Mouse (Mus musculus): ENCODE results near the gene Phyhd1.
A peak's percentile ranks its signal among the peaks of the same experiment; 100 is the strongest.

Phyhd1 gene

DNA sequence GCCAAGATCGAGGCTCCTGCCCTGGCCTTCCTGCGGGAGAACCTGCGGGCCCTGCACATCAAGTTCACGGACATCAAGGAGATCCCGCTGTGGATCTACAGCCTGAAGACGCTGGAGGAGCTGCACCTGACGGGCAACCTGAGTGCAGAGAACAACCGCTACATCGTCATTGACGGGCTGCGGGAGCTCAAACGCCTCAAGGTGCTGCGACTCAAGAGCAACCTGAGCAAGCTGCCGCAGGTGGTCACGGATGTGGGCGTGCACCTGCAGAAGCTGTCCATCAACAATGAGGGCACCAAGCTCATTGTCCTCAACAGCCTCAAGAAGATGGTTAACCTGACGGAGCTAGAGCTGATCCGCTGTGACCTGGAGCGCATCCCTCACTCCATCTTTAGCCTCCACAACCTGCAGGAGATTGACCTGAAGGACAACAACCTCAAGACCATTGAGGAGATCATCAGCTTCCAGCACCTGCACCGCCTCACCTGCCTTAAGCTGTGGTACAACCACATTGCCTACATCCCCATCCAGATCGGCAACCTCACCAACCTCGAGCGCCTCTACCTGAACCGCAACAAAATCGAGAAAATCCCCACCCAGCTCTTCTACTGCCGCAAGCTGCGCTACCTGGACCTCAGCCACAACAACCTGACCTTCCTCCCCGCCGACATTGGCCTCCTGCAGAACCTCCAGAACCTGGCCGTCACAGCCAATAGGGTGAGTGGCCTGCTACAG is 9.2 kb upstream of the Phyhd1 start:
- DNase-seq (ENCODE audit: low spot score) = no peak

GRCm38 (mm10) chr2:30257699-30258460 is 8.1 kb upstream of the Phyhd1 start:
- no peak for DNase-seq (ENCODE audit: low spot score)

- no peak for DNase-seq (ENCODE audit: low spot score)
Measured at GRCm38 (mm10) chr2:30258600-30258999, 7.4 kb upstream of the Phyhd1 start.

- DNase-seq (ENCODE audit: low spot score) = no peak
Measured at GRCm38 (mm10) chr2:30259131-30260064, 6.6 kb upstream of the Phyhd1 start.

- no peak for DNase-seq (ENCODE audit: low spot score)
Measured at GRCm38 (mm10) chr2:30261064-30261736, 4.8 kb upstream of the Phyhd1 start.

DNA sequence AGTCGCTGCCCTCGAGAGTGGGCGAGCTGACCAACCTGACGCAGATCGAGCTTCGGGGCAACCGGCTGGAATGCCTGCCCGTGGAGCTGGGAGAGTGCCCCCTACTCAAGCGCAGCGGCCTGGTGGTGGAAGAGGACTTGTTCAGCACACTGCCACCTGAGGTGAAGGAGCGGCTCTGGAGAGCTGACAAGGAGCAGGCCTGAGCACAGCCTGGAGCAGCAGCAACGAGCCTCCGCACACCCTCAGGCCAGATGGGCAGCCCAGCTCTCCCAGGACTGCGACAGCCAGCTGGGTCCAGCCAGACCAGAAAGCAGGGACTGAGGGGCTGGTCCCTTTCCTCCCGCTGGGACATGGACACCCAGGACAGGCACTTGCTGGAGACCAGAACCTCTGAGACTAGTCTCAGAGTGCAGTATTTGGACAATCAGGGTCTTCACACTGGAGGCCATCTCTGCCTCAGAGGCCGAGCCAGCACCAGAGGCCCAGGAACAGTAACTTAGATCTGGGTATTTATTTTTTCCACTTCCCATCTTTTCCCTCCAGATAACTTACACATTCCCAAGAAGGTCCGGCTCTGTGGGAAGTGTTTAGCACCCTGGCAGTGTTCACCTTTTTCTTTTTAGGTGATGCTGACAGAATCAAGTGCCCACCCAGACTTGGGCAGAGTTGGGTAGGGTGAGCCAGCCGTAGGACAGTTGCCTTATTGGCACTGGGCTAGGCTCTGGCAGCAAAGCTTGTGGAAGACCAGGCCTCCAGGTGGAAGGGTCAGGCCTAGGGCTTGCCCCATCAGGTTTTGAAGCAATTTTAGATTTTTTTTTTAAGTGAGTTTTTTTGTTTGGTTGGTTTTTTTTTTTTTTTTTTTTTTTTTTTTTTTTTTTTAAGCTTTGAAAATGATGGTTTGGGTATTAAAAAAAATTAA is 3.8 kb upstream of the Phyhd1 start:
- no peak for DNase-seq (ENCODE audit: low spot score)

GRCm38 (mm10) chr2:30262840-30263441 is 3.1 kb upstream of the Phyhd1 start:
- DNase-seq (ENCODE audit: low spot score) = no peak

GRCm38 (mm10) chr2:30263811-30264210 is 2.2 kb upstream of the Phyhd1 start:
- DNase-seq (ENCODE audit: low spot score) = no peak

DNA sequence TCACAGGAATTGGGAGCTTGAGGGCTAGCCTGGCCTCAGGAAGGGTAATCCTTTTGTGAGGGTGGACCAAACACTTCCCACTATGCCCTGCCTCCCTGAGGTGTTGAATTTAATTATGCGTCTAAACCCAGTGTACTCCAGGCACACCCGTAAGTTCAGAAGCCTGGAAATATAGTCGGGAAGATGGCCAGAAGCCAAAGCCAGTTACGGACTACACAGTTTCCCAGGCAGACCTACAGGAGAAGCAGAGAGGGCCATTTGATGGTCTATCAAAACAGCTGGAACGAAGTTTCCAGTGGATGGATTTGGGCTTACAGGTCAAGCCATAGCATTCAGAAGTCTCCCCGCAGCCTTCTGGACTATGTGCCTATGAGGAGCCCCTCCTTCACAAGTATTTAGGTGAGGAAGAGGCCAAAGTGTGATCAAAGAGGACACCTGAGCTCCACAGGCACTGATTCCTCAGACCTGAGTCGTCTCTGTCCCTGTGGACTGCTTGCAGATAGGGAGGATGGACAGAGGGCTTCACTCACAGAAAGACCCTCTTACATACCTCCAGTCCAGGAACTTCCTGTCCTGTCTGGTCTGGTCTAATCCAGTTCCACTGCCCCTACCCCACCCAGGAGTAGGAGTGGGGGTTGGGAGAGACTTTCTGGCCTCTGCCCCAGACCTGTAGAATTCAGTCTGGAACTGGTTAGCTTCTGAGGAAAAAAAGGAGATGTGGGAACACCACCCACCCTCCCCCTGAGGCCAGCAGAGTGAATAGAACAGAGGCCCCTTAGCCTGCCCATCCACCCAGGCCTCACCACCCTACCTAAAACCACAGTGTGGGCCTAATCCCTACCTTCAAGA is 1.1 kb upstream of the Phyhd1 start:
- DNase-seq (ENCODE audit: low spot score) = peak; percentile 76

DNA sequence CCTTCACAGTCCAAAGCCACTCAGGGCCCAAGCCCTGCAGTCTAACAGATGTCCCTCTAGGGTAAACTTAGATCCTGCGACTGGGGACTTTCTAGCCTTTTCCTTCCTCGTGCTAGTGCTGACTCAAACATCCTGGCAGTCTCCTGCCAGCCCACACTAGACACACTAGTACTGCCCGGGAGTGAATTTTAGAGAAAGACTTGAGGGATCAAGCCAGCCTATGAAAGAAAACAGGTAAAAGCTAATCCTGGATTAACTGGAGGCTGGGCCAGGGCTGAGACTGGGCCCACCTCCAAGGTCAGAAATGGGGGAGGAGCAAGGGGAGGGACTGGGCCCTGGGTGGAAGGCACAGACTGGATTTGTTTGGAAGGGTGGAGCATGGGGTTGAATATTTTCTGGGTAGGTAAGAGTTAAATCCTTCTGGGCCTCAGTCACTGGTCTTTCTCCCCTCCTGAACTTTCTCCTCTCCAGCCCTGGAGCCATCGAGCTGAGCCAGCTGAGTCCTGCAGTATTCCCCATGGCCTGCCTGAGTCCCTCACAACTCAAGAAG is 464 bp downstream of the Phyhd1 start:
- DNase-seq (ENCODE audit: low spot score) = peak; percentile 92

DNA sequence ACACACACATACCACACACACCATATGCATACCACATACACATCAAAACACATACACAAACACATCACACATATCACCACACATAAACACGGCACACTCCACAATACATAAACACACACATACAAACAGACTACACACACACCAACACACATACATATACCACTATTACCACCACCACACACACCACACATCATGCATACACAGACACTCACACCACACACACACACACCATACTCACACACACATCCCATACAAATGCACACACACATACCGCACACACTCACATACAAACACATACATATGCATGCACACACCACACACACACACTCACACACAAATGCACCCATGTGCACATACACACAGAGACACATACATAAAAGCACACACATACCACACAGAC is 1.5 kb downstream of the Phyhd1 start:
- DNase-seq (ENCODE audit: low spot score) = no peak

DNA sequence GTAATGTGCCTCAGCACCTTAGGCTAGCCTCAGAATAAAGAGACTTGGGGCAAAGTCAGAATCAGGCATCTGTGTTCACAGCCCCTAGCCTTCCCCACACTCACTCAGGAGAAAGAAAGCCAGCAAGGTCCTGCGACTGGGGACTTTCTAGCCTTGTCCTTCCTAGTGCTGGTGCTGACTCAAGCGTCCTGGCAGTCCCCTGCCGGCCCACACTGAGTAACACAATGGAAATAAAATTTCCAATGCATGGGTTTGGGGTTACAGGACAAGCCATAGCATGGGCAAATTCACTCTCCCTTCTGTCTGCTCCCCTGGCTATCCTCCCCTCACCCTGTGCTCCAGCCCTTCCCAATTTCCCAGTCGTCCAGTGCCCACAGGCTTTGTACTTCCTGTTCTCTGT is 2.4 kb downstream of the Phyhd1 start:
- no peak for DNase-seq (ENCODE audit: low spot score)

DNA sequence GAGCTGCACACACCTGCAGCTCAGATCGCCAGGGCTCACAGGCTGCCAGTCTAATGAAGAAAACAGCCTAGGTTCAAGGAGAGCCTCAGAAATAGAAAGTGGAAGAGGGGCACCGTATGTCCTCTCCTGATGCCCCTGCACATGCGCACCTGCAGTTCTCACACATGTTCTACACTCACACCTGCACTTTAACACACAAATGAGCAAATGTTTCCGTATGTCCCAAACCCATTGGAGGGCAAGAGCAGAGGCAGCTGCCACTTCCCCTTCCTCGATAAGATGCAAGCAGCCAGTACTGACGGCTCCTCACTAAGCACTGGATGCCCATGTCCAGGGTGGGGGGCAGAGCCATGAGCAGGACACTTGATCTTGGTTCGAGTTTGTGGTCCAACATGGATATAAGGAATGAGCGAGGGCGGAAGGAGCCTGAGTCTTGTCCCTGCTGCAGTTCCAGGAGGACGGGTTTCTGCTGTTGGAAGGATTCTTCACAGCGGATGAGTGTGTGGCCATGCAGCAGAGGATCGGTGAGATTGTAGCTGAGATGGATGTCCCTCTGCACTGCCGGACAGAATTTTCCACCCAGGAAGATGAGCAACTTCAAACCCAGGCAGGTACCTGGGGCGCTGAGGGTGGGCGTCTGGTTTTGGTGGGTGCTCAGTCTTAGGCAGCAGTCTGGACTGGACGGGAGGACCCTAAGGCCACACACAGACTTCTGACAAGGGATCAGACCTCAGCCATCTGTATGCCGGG is 3.4 kb downstream of the Phyhd1 start:
- DNase-seq (ENCODE audit: low spot score) = no peak

DNA sequence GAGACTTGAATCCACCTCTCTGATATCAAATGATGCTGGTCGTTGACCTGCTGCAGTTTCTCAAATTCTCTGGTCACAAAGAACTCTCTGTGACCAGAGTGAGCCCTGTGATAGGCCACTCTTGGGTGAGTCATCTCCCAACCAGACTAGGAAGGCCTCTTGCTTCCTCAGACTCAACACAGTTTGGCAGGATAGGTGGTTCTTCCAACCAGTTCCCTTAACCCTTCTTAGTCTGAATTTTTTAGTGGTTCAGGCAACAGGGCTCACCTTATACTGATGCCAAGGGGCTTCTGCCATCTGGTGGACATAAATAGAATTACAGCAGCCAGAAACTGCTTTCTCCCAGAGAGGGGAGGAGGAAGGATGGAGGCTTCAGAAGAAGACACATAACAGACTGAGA is 4.1 kb downstream of the Phyhd1 start:
- DNase-seq (ENCODE audit: low spot score) = peak; percentile 47

GRCm38 (mm10) chr2:30280743-30281142 is 14.7 kb downstream of the Phyhd1 start, which contains the start of gene Gm28038:
Gm28038 (plus strand) TSS chr2:30281043.
- no peak for DNase-seq (ENCODE audit: low spot score)

GRCm38 (mm10) chr2:30281651-30282050 is 15.6 kb downstream of the Phyhd1 start:
- DNase-seq (ENCODE audit: low spot score) = no peak

DNA sequence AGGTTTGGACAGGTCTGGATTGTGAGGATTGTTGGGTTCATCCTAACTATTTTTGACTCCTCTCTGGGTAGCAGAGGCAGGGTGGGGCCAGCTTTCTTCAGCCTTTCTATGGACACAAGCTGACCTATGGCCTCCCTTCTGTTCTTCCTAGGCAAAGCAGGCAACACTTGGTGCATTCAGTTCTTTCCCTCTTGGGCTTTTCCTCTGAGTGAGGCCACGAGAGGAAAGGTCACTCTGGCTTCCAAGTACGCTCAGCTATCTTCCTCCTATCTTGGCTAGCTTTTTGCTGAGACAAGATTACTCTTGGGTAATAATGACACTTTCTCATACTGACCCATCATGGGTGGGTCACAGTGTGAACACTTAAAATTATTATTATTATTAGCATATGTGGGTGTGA is 17.2 kb downstream of the Phyhd1 start:
- peak; percentile 49 for DNase-seq (ENCODE audit: low spot score)

GRCm38 (mm10) chr2:30285004-30285403 is 19.0 kb downstream of the Phyhd1 start:
- no peak for DNase-seq (ENCODE audit: low spot score)
